Mouse (Mus musculus): Measurements from ENCODE around the gene Borcs8.

Borcs8 gene

GRCm38 (mm10) chr8:70139026-70139857 is at the start of gene Borcs8, which contains the start of the genes Rfxank and Mef2b:
Gene Borcs8 (plus strand): TSS chr8:70139499.
Gene Rfxank (minus strand): TSS chr8:70139154.
Gene Mef2b (plus strand): TSS chr8:70139711.
- DNase-seq: peak; percentile 99

- DNase-seq: no peak
Observed at GRCm38 (mm10) chr8:70092786-70093185, 46.5 kb upstream of the Borcs8 start.

- no peak for DNase-seq
Observed at GRCm38 (mm10) chr8:70099276-70099675, 40.0 kb upstream of the Borcs8 start.

- no peak for DNase-seq
Observed at GRCm38 (mm10) chr8:70100241-70100640, 39.1 kb upstream of the Borcs8 start.

GRCm38 (mm10) chr8:70104506-70104905 is 34.8 kb upstream of the Borcs8 start:
- peak; percentile 81 for DNase-seq

- DNase-seq: no peak
Observed at GRCm38 (mm10) chr8:70104922-70105321, 34.4 kb upstream of the Borcs8 start.

GRCm38 (mm10) chr8:70110451-70110850 is 28.8 kb upstream of the Borcs8 start:
- DNase-seq: no peak

- DNase-seq: no peak
Observed at GRCm38 (mm10) chr8:70111192-70111795, 28.0 kb upstream of the Borcs8 start.

- DNase-seq: peak; percentile 40
Observed at GRCm38 (mm10) chr8:70112401-70113016, 26.8 kb upstream of the Borcs8 start.

GRCm38 (mm10) chr8:70114488-70114887 is 24.8 kb upstream of the Borcs8 start:
- no peak for DNase-seq

- DNase-seq: no peak
Observed at GRCm38 (mm10) chr8:70114892-70115291, 24.4 kb upstream of the Borcs8 start.

- peak; percentile 59 for DNase-seq
Observed at GRCm38 (mm10) chr8:70117611-70118010, 21.7 kb upstream of the Borcs8 start.

- DNase-seq: peak; percentile 30
Observed at GRCm38 (mm10) chr8:70118726-70119700, 20.3 kb upstream of the Borcs8 start.

GRCm38 (mm10) chr8:70120667-70121066 is 18.6 kb upstream of the Borcs8 start, which contains the start of gene Ncan:
Gene Ncan (minus strand): TSS chr8:70120873.
- peak; percentile 67 for DNase-seq

GRCm38 (mm10) chr8:70122863-70123262 is 16.4 kb upstream of the Borcs8 start:
- peak; percentile 40 for DNase-seq

GRCm38 (mm10) chr8:70124992-70125391 is 14.3 kb upstream of the Borcs8 start:
- no peak for DNase-seq

GRCm38 (mm10) chr8:70128435-70128834 is 10.9 kb upstream of the Borcs8 start:
- DNase-seq: no peak

- DNase-seq: no peak
Observed at GRCm38 (mm10) chr8:70129309-70129952, 9.9 kb upstream of the Borcs8 start.

GRCm38 (mm10) chr8:70130066-70130465 is 9.2 kb upstream of the Borcs8 start:
- no peak for DNase-seq

GRCm38 (mm10) chr8:70131166-70131883 is 8.0 kb upstream of the Borcs8 start, which contains the start of gene Nr2c2ap:
Gene Nr2c2ap (plus strand): TSS chr8:70131333.
- peak; percentile 92 for DNase-seq

- DNase-seq: no peak
Observed at GRCm38 (mm10) chr8:70134086-70134485, 5.2 kb upstream of the Borcs8 start.

Measured in thymus, postnatal 4 days (tissue).